Mouse (Mus musculus): ENCODE results near the gene Prim1.

The Prim1 gene

GRCm38 (mm10) chr10:128015068-128015934 is at the start of gene Prim1:
Prim1 (plus strand) TSS chr10:128015168.
- DNase-seq (ENCODE audit: low spot score in 2 of 2), result peak; percentile 72 to 73

- DNase-seq (ENCODE audit: low spot score in 2 of 2), result no peak
Observed at GRCm38 (mm10) chr10:127966506-127966905, 48.5 kb upstream of the Prim1 start.

- no peak for DNase-seq (ENCODE audit: low spot score in 2 of 2)
Observed at GRCm38 (mm10) chr10:127969820-127970219, 45.1 kb upstream of the Prim1 start.

- DNase-seq (ENCODE audit: low spot score in 2 of 2), result no peak
Observed at GRCm38 (mm10) chr10:127970359-127970831, 44.6 kb upstream of the Prim1 start.

GRCm38 (mm10) chr10:127971135-127971534 is 43.8 kb upstream of the Prim1 start:
- no peak for DNase-seq (ENCODE audit: low spot score in 2 of 2)

- no peak for DNase-seq (ENCODE audit: low spot score in 2 of 2)
Observed at GRCm38 (mm10) chr10:127974062-127974461, 40.9 kb upstream of the Prim1 start.

GRCm38 (mm10) chr10:127975503-127975902 is 39.5 kb upstream of the Prim1 start:
- no peak for DNase-seq (ENCODE audit: low spot score in 2 of 2)

GRCm38 (mm10) chr10:127984650-127985049 is 30.3 kb upstream of the Prim1 start:
- DNase-seq (ENCODE audit: low spot score in 2 of 2), result no peak

- no peak for DNase-seq (ENCODE audit: low spot score in 2 of 2)
Observed at GRCm38 (mm10) chr10:127985601-127986000, 29.4 kb upstream of the Prim1 start.

GRCm38 (mm10) chr10:127996690-127997089 is 18.3 kb upstream of the Prim1 start:
- DNase-seq (ENCODE audit: low spot score in 2 of 2), result no peak

- DNase-seq (ENCODE audit: low spot score in 2 of 2), result no peak
Observed at GRCm38 (mm10) chr10:127998260-127998659, 16.7 kb upstream of the Prim1 start.

- no peak for DNase-seq (ENCODE audit: low spot score in 2 of 2)
Observed at GRCm38 (mm10) chr10:128003281-128003801, 11.6 kb upstream of the Prim1 start.

GRCm38 (mm10) chr10:128004918-128005317 is 10.1 kb upstream of the Prim1 start:
- DNase-seq (ENCODE audit: low spot score in 2 of 2), result no peak

GRCm38 (mm10) chr10:128005479-128005878 is 9.5 kb upstream of the Prim1 start:
- DNase-seq (ENCODE audit: low spot score in 2 of 2), result no peak

GRCm38 (mm10) chr10:128007446-128007845 is 7.5 kb upstream of the Prim1 start, which contains the start of gene Hsd17b6:
Hsd17b6 (minus strand) TSS chr10:128007611.
- DNase-seq (ENCODE audit: low spot score in 2 of 2), result no peak

- peak; percentile 33 to 71 for DNase-seq (ENCODE audit: low spot score in 2 of 2)
Observed at GRCm38 (mm10) chr10:128008207-128008889, 6.6 kb upstream of the Prim1 start.

GRCm38 (mm10) chr10:128009735-128010134 is 5.2 kb upstream of the Prim1 start:
- DNase-seq (ENCODE audit: low spot score in 2 of 2), result no peak

- DNase-seq (ENCODE audit: low spot score in 2 of 2), result no peak
Observed at GRCm38 (mm10) chr10:128022196-128022595, 7.2 kb downstream of the Prim1 start.

GRCm38 (mm10) chr10:128023496-128023895 is 8.5 kb downstream of the Prim1 start:
- no peak for DNase-seq (ENCODE audit: low spot score in 2 of 2)

- DNase-seq (ENCODE audit: low spot score in 2 of 2), result no peak
Observed at GRCm38 (mm10) chr10:128029931-128030330, 15.0 kb downstream of the Prim1 start.

- no peak for DNase-seq (ENCODE audit: low spot score in 2 of 2)
Observed at GRCm38 (mm10) chr10:128030860-128031259, 15.9 kb downstream of the Prim1 start.

GRCm38 (mm10) chr10:128036746-128037425 is 21.9 kb downstream of the Prim1 start:
- peak; percentile 64 to 80 for DNase-seq (ENCODE audit: low spot score in 2 of 2)
